Mouse (Mus musculus): ENCODE data around the gene Ttc7.

GRCm38 (mm10) chr17:87309073-87309788, 26.5 kb downstream of the Ttc7 start:
- TF ChIP-seq POLR2A (IDR thresholded peaks at IDR 0.05; ENCODE audit: borderline replicate concordance, insufficient read depth, low read length) = no peak
- TF ChIP-seq CTCF (IDR thresholded peaks at IDR 0.05; ENCODE audit: borderline replicate concordance, insufficient read depth, low read depth, low read length) = no peak

Data from cerebellum, adult 2 months (tissue).